Mouse (Mus musculus) spleen, postnatal 10 days (tissue): Measurements from ENCODE around the gene Lrrc36.

ENCODE experiments used
- DNase-seq, 2 experiments: peaks; one replicate each; pipeline ENCODE4 v3.0.0; 2021 to 2022; ENCODE audit warnings: low spot score in 2 of 2

The Lrrc36 gene

DNA sequence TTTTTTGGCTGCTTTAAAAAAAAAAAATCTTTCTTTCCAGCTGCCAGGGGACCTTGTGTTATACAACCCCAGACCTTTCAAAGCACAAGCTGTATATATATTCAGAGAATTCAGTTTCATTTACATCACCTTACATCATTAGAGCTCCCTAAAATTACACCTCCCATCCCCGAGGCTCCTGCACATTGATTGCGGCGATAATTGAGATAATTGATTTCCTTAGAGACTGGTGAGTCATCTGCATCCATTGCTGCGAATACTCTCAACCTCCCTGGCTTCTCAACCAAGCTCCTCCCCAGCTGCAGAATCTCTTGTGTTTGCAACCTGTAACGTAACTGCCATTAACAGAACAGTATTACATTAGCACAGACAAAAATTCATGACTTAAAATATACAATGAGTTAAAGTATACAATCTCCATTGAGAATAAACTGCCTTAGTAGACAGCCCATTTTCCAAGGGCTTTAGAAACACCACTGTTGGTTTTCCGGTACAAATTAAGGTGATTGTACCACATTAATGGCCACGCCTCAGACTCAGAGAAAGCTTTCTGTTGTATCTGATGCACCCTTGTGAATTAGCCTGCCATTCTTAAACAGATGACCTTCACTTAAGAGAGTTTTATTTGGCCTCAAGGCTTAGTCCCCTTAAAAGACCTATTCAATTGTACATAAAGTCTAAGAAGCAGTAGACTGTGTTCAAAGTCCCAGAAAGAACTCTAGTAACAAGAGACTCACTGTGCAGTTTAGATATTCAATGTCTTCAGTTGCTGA lies 18.6 kb downstream of the Lrrc36 start:
- DNase-seq, result no peak

DNA sequence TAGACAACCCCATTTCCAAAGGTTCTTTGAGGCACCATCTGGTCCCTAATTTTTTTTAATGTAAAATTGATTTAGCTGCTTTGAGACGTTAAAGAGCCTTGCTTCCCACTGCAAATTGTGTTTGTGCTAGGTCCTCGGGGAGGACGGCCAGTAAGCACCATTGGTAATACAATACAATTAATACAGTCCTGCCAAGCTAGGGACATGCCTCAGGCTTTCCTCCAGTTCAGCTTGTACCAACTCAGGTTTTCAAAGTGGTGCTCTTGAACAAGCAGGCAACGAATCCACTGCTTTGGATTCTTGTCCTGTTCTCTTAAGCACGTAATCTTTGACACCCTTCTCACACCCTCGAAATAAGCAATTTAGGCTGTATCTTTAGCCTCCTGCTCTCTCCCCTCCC lies 19.6 kb downstream of the Lrrc36 start:
- no peak for DNase-seq

- DNase-seq, result no peak
Observed at GRCm38 (mm10) chr8:105433511-105433910, 20.1 kb downstream of the Lrrc36 start.

DNA sequence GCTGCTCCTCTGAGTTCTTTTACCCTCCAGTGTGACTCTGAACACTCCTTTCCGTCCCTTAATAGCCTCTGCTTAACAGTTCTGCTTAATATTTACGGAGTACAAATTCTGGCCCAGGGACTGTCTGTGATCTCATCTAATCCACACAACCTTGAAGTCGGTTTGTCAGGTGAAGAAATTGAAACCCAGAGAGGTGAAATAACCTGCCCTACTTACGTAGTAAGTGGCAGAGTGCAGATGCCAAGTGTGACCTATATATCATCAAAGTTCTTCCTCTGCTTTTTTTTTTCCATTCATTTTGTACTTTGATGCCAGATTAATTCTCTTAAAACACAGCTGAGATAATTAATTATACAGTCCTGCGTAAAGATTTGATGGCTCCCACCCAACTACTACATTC lies 20.8 kb downstream of the Lrrc36 start:
- DNase-seq, result no peak

GRCm38 (mm10) chr8:105436218-105436617 lies 22.8 kb downstream of the Lrrc36 start:
- no peak for DNase-seq

DNA sequence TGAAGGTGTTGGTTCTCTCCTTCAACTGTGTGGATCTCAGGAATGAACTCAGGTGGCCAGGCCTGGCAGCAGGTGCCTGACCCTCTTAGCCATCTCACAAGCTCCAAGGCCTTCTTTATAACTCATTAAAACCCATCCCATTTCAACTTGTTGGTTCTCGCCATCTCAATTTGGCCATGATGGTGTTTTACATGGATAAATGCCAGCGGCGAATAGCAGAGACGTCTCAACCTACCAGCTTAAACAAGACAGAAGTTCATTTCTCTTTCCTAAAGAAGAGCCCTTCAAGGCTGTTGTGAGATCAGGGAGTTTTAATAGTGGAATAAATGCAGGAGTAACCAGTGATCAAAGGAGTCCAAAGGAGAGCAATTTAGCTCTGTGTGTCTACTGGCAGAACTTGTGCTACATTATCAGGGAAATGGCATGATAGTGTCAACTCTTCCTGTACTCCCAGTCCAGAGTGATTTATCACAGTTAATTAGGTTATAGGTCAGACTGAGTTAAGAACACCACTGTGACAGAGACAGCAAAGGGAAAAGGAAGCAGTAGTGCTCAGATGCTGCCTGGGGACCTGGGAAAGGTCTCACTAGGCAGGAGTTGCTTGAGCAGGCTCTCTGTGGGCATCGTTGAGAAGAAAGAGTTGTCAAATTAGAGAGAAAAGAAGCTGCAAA lies 23.8 kb downstream of the Lrrc36 start:
- no peak for DNase-seq

- DNase-seq, result peak in 1 of 2 experiments; percentile 74
Observed at GRCm38 (mm10) chr8:105438865-105439264, 25.5 kb downstream of the Lrrc36 start.

DNA sequence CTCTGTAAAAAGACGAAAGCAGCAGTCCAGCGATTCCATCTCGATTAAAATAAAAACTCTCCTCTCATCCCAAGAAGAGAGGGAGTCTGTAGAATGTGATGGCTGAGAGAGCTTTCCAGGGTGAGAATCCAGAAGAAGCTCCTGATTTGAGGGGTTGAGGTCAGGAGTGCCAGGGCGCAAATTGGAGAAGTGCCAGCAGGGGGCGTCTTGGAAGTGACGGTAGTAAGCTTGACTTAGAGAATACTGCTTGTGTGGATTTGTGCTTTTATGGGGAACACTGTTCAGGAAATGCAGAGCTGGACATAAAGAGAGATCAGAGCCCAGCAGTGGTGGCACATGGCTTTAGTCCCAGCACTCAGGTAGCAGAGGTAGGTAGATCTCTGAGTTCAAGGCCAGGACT lies 28.1 kb downstream of the Lrrc36 start:
- DNase-seq, result peak; percentile 55 to 80

GRCm38 (mm10) chr8:105442661-105443060 lies 29.3 kb downstream of the Lrrc36 start:
- no peak for DNase-seq

GRCm38 (mm10) chr8:105445296-105446126 lies 32.1 kb downstream of the Lrrc36 start:
- DNase-seq, result no peak

DNA sequence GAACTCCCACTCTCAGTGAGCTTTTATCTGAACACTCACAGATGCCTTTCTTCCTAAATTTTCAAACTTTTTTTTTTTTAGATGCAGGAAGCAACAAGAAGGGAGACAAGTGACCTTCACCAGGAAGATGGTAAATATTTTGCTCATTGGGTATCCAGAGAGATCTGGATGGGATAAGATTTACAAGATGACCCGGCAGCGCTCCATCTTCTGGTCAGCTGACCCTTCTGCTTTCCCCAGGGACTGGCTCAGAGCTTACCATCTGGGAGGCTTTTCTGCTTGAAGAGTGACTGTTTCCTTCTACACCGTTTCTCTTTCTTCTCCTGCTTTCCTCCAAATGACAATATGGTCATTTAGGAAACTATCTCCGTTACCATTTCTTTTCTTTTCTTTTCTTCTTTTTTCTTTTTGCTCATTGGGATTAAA lies 32.8 kb downstream of the Lrrc36 start:
- DNase-seq, result no peak

GRCm38 (mm10) chr8:105448188-105448587 lies 34.8 kb downstream of the Lrrc36 start:
- DNase-seq, result no peak

- DNase-seq, result peak in 1 of 2 experiments; percentile 26
Observed at GRCm38 (mm10) chr8:105448596-105448995, 35.2 kb downstream of the Lrrc36 start.

DNA sequence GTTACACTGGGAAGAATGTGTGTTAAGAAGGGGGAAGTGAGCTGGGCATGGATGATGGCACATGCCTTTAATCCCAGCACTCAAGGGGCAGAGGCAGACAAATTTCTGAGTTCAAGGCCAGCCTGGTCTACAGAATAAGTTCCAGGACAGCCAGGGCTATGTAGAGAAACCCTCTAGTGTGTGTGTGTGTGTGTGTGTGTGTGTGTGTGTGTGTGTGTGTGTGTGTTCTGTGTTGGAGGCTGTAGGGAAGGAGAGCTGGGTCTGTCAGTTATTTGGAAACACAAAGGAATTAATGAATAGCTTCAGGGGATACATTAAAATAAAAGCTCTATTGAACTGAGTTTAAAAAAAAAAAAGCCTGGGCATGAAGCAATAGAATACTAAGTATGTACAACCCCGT lies 37.6 kb downstream of the Lrrc36 start:
- no peak for DNase-seq

GRCm38 (mm10) chr8:105451903-105452603 lies 38.7 kb downstream of the Lrrc36 start:
- DNase-seq, result no peak

DNA sequence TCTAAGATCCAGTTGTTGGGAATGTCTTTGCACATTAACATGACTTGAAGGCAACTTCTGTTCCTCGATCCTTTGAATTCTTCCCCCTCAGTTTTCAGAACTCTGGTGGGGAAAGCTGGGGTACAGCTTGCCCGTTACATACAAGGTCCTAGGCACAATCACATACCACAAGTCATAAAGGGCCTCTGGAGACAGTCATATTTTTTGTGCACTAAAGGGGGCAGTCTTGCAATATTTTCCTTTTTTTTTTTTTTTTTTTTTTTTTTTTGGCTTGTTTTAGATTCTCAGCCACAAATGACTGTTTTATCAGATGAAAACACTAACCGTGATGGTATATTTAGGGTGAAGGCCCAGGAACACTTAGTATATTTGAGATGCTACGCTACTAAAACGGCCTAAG lies 39.9 kb downstream of the Lrrc36 start:
- DNase-seq, result no peak

- no peak for DNase-seq
Observed at GRCm38 (mm10) chr8:105454088-105454487, 40.7 kb downstream of the Lrrc36 start.

DNA sequence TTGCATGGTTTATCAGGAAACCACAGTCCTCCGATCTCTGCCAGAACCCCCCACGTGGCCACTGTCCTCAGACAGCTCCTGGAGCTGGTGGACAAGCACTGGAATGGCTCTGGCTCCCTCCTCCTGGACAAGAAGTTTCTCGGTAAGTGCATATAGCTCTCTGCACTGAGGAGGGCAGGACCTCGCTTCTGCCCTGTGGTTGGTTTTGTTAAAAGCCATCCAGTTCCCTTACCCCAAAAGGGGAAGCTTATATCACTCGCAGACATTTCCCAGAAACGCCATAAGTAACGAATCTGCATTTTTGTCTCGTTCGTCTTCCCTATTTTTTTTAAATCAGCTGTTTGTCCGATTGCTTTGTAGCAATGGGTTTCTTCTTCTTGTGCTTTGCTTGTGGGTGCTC lies 41.8 kb downstream of the Lrrc36 start:
- DNase-seq, result no peak

DNA sequence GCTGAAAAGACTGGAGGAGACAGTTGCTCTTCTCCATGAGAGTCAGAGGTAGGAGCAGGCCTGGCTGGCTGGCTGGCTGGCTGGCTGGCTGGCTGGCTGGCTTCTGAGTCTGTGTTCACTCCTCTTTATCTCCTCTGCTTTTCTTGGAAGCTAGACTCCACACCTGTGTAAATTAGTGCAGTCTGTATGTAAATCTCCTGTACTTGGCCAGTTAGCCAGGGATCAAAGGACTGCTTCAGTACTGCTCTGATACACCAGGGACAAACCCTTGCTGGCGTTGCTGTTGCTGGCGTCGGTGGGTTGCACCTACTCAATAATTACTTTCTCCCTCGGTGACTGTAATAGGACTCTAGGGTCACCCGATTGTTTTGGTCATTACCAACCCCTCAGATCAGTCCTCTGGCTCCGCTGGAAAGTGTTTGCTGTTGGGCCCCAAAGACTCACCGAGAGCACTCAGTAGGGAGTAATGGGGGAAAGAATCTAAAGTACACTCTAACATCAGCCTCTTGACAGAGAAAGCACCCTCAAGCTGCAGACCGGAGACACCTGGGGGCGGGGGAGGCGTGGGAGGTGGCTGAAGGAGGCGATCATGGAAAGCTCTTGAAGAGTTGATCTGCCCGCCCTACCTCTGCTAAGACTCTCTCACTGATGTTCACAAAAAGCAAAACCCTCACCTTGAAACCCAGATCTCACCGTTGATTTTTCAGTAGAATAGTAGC lies 47.9 kb downstream of the Lrrc36 start:
- DNase-seq, result no peak

DNA sequence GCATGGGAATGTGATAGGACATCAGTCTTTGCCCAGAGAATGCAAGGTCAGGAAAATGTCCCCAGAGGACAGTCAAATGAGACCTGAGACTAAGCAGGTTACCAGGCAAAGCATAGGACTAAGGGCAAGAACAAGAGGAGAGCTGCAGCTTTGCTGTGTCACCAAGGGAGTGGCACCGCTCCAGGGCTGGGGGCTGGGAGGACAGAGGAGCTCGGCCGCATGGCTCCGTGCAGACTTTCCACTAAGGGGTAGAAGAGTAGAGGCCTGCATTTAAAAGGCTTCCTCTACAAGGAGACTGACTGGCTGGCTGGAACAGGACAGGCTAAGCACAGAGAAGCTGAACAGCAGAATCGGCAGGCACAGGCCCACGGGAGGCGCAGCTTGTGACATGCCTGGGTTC lies 51.2 kb downstream of the Lrrc36 start:
- DNase-seq, result no peak

GRCm38 (mm10) chr8:105466246-105466645 lies 52.9 kb downstream of the Lrrc36 start:
- DNase-seq, result no peak
